Mouse (Mus musculus): ENCODE measurements at regions not wholly inside any gene's neighbourhood (a gene's known extent, or its start where the extent isn't known, plus 50 kb on each side); places are given as distances from the start of the nearest gene placed in this dataset.

GRCm38 (mm10) chr6:118311081-118311480 is 108.2 kb downstream of the Bms1 start:
- 70% methylated on average over 9 of the region's 9 CpGs for WGBS
- ATAC-seq (ENCODE audit: low read depth): no peak
- H3K4me2 ChIP-seq (ENCODE audit: low read depth, low read length): no peak overlapping the region

DNA sequence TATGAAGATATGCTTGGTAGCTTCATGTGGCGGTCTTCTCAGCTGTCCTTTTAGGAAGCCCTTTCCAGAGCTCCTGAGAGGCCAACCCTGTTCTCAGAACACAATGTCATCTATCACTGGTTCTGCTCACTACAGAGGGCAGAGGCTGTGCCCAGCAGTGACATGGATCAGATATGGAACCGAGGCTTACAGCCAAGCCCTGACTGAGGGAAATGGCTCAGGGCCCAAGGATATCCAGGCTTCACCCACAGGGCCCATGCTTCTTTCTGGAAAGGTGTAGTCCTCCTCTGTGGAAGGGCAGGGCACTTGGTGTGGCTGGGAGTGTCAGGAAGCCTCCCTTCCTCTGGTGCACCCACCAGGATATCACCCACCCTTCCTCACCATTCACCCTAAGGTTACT is 109.4 kb downstream of the Bms1 start:
- Histone ChIP-seq H3K27me3 (ENCODE audit: control insufficient read depth, insufficient read depth, low read depth, low read length) (no peaks in the 10 kb centered on the region), H3K36me3 (ENCODE audit: control insufficient read depth, insufficient read depth, low read length) (no peaks in the 10 kb centered on the region), H3K4me2 (ENCODE audit: low read depth, low read length) (no peak overlapping the region), H3K4me3 (ENCODE audit: low read length) (no peak overlapping the region), H3K9me3 (ENCODE audit: control insufficient read depth, low read length) (no peaks in the 10 kb centered on the region), H3K27ac (ENCODE audit: low read length) (no peak overlapping the region), H3K9ac (ENCODE audit: low read length) (no peak overlapping the region), H3K4me1 (replicated peaks; ENCODE audit: control insufficient read depth, insufficient read depth, low read length) (no peaks in the 10 kb centered on the region)
- ATAC-seq (ENCODE audit: low read depth): no peak
- WGBS: 69% methylated on average over 2 of the region's 2 CpGs

More at GRCm38 (mm10) chr6:118311081-118311480, 108.2 kb downstream of the Bms1 start:
- H3K27ac ChIP-seq (ENCODE audit: low read length): no peak overlapping the region
- no peak overlapping the region for H3K9ac ChIP-seq (ENCODE audit: low read length)
- H3K9me3 ChIP-seq (ENCODE audit: control insufficient read depth, low read length): no peaks in the 10 kb centered on the region
- H3K4me3 ChIP-seq (ENCODE audit: low read length): no peak overlapping the region
- H3K36me3 ChIP-seq (ENCODE audit: control insufficient read depth, insufficient read depth, low read length): no peaks in the 10 kb centered on the region
- H3K4me1 ChIP-seq (replicated peaks; ENCODE audit: control insufficient read depth, insufficient read depth, low read length): no peaks in the 10 kb centered on the region
- H3K27me3 ChIP-seq (ENCODE audit: control insufficient read depth, insufficient read depth, low read depth, low read length): no peaks in the 10 kb centered on the region

DNA sequence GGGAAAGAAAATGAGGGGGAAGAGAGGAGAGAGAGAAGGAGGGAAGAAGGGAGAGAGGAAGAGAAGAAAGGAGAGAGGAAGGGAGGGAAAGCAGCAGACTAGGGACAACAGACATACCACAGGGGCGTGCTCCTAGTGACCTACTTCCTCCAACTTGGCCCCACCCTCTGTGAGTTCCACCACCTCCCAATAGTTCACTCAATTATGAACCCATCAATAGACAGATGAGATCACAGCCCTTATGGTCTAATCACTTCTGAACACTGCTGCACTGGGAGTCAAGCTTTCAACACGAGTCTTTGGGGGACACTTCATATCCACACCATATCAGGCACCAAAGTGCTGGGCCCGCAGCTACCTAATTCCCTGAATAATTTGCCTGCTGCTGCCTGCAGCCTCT is 110.7 kb downstream of the Bms1 start:
- H3K4me1 ChIP-seq (replicated peaks; ENCODE audit: control insufficient read depth, insufficient read depth, low read length): no peaks in the 10 kb centered on the region
- 59% methylated on average over 3 of the region's 3 CpGs for WGBS
- no peaks in the 10 kb centered on the region for H3K9me3 ChIP-seq (ENCODE audit: control insufficient read depth, low read length)
- H3K27ac ChIP-seq (ENCODE audit: low read length): no peak overlapping the region
- H3K27me3 ChIP-seq (ENCODE audit: control insufficient read depth, insufficient read depth, low read depth, low read length): no peaks in the 10 kb centered on the region
- no peak overlapping the region for H3K4me2 ChIP-seq (ENCODE audit: low read depth, low read length)
- no peak overlapping the region for H3K9ac ChIP-seq (ENCODE audit: low read length)
- no peak for ATAC-seq (ENCODE audit: low read depth)
- H3K36me3 ChIP-seq (ENCODE audit: control insufficient read depth, insufficient read depth, low read length): no peaks in the 10 kb centered on the region
- no peak overlapping the region for H3K4me3 ChIP-seq (ENCODE audit: low read length)

DNA sequence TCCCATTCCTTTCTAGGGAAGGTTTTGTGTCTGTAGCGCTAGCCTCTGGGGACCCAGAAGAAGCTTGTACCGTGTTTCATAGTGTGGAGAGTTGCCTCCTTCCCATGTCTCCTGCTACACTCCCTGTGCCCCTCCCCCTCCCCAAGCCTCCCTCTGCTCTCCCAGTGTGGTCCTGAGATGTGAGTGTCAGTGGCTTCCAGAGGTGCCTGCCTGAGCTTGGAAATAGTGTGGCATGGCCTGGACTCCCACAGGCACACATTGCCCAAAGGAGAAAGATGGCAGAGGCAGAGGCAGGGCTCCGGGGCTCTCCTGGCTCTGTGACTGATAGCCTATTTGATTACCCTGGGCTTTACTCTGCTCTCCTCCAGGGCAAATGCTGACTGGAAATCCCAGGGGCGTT is 110.0 kb upstream of the Ret start:
- no peak overlapping the region for H3K4me2 ChIP-seq (ENCODE audit: low read depth, low read length)
- H3K27ac ChIP-seq (ENCODE audit: low read length): no peak overlapping the region
- H3K27me3 ChIP-seq (ENCODE audit: control insufficient read depth, insufficient read depth, low read depth, low read length): no peaks in the 10 kb centered on the region
- no peaks in the 10 kb centered on the region for H3K9me3 ChIP-seq (ENCODE audit: control insufficient read depth, low read length)
- 34% methylated on average over 4 of the region's 4 CpGs for WGBS
- no peaks in the 10 kb centered on the region for H3K4me1 ChIP-seq (replicated peaks; ENCODE audit: control insufficient read depth, insufficient read depth, low read length)
- ATAC-seq (ENCODE audit: low read depth): no peak
- no peak overlapping the region for H3K4me3 ChIP-seq (ENCODE audit: low read length)
- H3K9ac ChIP-seq (ENCODE audit: low read length): no peak overlapping the region
- no peaks in the 10 kb centered on the region for H3K36me3 ChIP-seq (ENCODE audit: control insufficient read depth, insufficient read depth, low read length)

DNA sequence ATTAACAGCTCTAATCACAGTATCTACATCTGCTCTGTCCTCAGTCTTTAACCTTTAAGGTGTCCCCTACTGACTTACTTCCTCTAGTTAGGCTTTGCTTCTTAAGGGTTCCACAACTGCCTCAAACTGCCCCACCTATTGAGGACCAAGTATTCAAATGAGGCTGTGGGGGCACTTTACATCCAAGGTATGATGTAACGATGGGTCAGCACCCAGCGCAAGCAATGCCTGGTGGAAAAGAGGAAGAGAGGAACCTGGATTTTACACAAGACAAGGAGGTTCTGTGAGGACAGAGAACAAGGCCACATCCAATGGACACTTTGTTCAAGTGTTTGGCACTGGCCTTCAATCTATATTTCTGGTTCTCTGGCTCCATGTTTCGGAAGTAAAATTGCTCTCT is 107.7 kb upstream of the Ret start:
- no peak overlapping the region for H3K4me3 ChIP-seq (ENCODE audit: low read length)
- H3K4me2 ChIP-seq (ENCODE audit: low read depth, low read length): no peak overlapping the region
- H3K36me3 ChIP-seq (ENCODE audit: control insufficient read depth, insufficient read depth, low read length): no peaks in the 10 kb centered on the region
- no peak overlapping the region for H3K9ac ChIP-seq (ENCODE audit: low read length)
- 85% methylated on average over 3 of the region's 3 CpGs for WGBS
- H3K27ac ChIP-seq (ENCODE audit: low read length): no peak overlapping the region
- no peaks in the 10 kb centered on the region for H3K9me3 ChIP-seq (ENCODE audit: control insufficient read depth, low read length)
- no peak for ATAC-seq (ENCODE audit: low read depth)
- H3K27me3 ChIP-seq (ENCODE audit: control insufficient read depth, insufficient read depth, low read depth, low read length): no peaks in the 10 kb centered on the region
- H3K4me1 ChIP-seq (replicated peaks; ENCODE audit: control insufficient read depth, insufficient read depth, low read length): no peaks in the 10 kb centered on the region

- H3K9me3 ChIP-seq (ENCODE audit: control insufficient read depth, low read length): no peaks in the 10 kb centered on the region
- no peaks in the 10 kb centered on the region for H3K4me1 ChIP-seq (replicated peaks; ENCODE audit: control insufficient read depth, insufficient read depth, low read length)
- ATAC-seq (ENCODE audit: low read depth): no peak
- no peaks in the 10 kb centered on the region for H3K36me3 ChIP-seq (ENCODE audit: control insufficient read depth, insufficient read depth, low read length)
- no peaks in the 10 kb centered on the region for H3K27me3 ChIP-seq (ENCODE audit: control insufficient read depth, insufficient read depth, low read depth, low read length)
- 64% methylated on average over 7 of the region's 7 CpGs for WGBS
- no peak overlapping the region for H3K4me2 ChIP-seq (ENCODE audit: low read depth, low read length)
- no peak overlapping the region for H3K9ac ChIP-seq (ENCODE audit: low read length)
- H3K4me3 ChIP-seq (ENCODE audit: low read length): no peak overlapping the region
- no peak overlapping the region for H3K27ac ChIP-seq (ENCODE audit: low read length)
These were observed 105.3 kb upstream of the Ret start for GRCm38 (mm10) chr6:118302783-118303350.

- no peak overlapping the region for H3K4me3 ChIP-seq (ENCODE audit: low read length)
- H3K27ac ChIP-seq (ENCODE audit: low read length): no peak overlapping the region
- H3K9me3 ChIP-seq (ENCODE audit: control insufficient read depth, low read length): no peaks in the 10 kb centered on the region
- no peaks in the 10 kb centered on the region for H3K4me1 ChIP-seq (replicated peaks; ENCODE audit: control insufficient read depth, insufficient read depth, low read length)
- H3K9ac ChIP-seq (ENCODE audit: low read length): no peak overlapping the region
- H3K4me2 ChIP-seq (ENCODE audit: low read depth, low read length): no peak overlapping the region
- ATAC-seq (ENCODE audit: low read depth): no peak
- no peaks in the 10 kb centered on the region for H3K27me3 ChIP-seq (ENCODE audit: control insufficient read depth, insufficient read depth, low read depth, low read length)
- WGBS: 62% methylated on average over 11 of the region's 11 CpGs
- H3K36me3 ChIP-seq (ENCODE audit: control insufficient read depth, insufficient read depth, low read length): no peaks in the 10 kb centered on the region
These were observed 104.6 kb upstream of the Ret start for GRCm38 (mm10) chr6:118301880-118302782.

DNA sequence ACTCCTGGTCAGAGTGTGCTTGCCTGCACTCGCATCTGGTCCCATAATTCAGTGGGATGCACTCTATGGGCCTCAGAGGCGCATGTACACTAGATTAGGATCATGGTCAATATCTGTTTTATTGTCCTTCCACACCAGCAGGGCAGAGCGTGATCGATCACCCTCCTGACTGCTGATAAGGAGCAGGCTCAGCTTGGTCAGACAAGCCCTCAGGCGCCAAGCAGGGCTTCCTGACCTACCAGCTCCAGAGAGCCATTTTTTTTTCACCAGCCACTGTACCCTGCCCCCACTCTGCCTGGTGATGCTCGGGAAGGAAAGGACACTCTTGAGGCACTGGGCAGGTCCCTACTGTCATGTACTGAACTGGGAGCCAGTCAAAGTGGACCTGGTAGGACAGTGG is 103.3 kb upstream of the Ret start:
- 30% methylated on average over 6 of the region's 6 CpGs for WGBS
- no peak for ATAC-seq (ENCODE audit: low read depth)
- H3K27me3 ChIP-seq (ENCODE audit: control insufficient read depth, insufficient read depth, low read depth, low read length): no peaks in the 10 kb centered on the region
- no peak overlapping the region for H3K9ac ChIP-seq (ENCODE audit: low read length)
- H3K36me3 ChIP-seq (ENCODE audit: control insufficient read depth, insufficient read depth, low read length): no peaks in the 10 kb centered on the region
- no peak overlapping the region for H3K4me2 ChIP-seq (ENCODE audit: low read depth, low read length)
- no peaks in the 10 kb centered on the region for H3K4me1 ChIP-seq (replicated peaks; ENCODE audit: control insufficient read depth, insufficient read depth, low read length)
- H3K27ac ChIP-seq (ENCODE audit: low read length): no peak overlapping the region
- no peaks in the 10 kb centered on the region for H3K9me3 ChIP-seq (ENCODE audit: control insufficient read depth, low read length)
- H3K4me3 ChIP-seq (ENCODE audit: low read length): no peak overlapping the region

- H3K9me3 ChIP-seq (ENCODE audit: control insufficient read depth, low read length): no peaks in the 10 kb centered on the region
- H3K36me3 ChIP-seq (ENCODE audit: control insufficient read depth, insufficient read depth, low read length): no peaks in the 10 kb centered on the region
- H3K9ac ChIP-seq (ENCODE audit: low read length): no peak overlapping the region
- H3K4me2 ChIP-seq (ENCODE audit: low read depth, low read length): no peak overlapping the region
- no peak for ATAC-seq (ENCODE audit: low read depth)
- 79% methylated on average over 8 of the region's 8 CpGs for WGBS
- no peaks in the 10 kb centered on the region for H3K27me3 ChIP-seq (ENCODE audit: control insufficient read depth, insufficient read depth, low read depth, low read length)
- H3K4me1 ChIP-seq (replicated peaks; ENCODE audit: control insufficient read depth, insufficient read depth, low read length): no peaks in the 10 kb centered on the region
- H3K27ac ChIP-seq (ENCODE audit: low read length): no peak overlapping the region
- no peak overlapping the region for H3K4me3 ChIP-seq (ENCODE audit: low read length)
These were observed 100.1 kb upstream of the Ret start for GRCm38 (mm10) chr6:118297576-118297975.
